Mouse (Mus musculus) erythroblast, embryonic 14.5 days (primary cell): ENCODE data around the gene Pnpla8.

Source experiments
- GATA1 ChIP-seq: IDR thresholded peaks from 2 replicates; pipeline ENCODE4 v1.6.1; 2012; ENCODE audit warnings: low read length, inconsistent platforms, mixed read lengths
- TAL1 ChIP-seq: IDR thresholded peaks from 3 replicates; pipeline ENCODE4 v1.6.1; 2012; ENCODE audit warnings: low read length, inconsistent platforms, mixed read lengths

- no peak for TF ChIP-seq TAL1
- no peak for TF ChIP-seq GATA1
These were observed 11.9 kb upstream of the Pnpla8 start for GRCm38 (mm10) chr12:44209141-44209823.
